Mouse (Mus musculus) adrenal gland, adult (tissue): ENCODE results near the gene Gm20388.

ENCODE experiments used
- DNase-seq, 2 experiments: peaks; one replicate each; pipeline ENCODE4 v3.0.0; 2022 to 2023; ENCODE audit warnings: low spot score in 1 of 2; ENCODE audit not compliant: inconsistent age in 2 of 2

Gene Gm20388

GRCm38 (mm10) chr8:122014606-122015005 is 2104.0 kb downstream of the Gm20388 start:
- DNase-seq = no peak

- DNase-seq = no peak
Observed at GRCm38 (mm10) chr8:122018046-122018831, 2107.6 kb downstream of the Gm20388 start.

- DNase-seq = no peak
Observed at GRCm38 (mm10) chr8:122019162-122019561, 2108.5 kb downstream of the Gm20388 start.

GRCm38 (mm10) chr8:122020050-122020771 is 2109.6 kb downstream of the Gm20388 start:
- no peak for DNase-seq

GRCm38 (mm10) chr8:122021725-122022124 is 2111.1 kb downstream of the Gm20388 start:
- no peak for DNase-seq

- DNase-seq = no peak
Observed at GRCm38 (mm10) chr8:122022274-122022673, 2111.6 kb downstream of the Gm20388 start.

- DNase-seq = no peak
Observed at GRCm38 (mm10) chr8:122022705-122023104, 2112.1 kb downstream of the Gm20388 start.

GRCm38 (mm10) chr8:122025546-122025945 is 2114.9 kb downstream of the Gm20388 start:
- DNase-seq = no peak

- peak in 1 of 2 experiments; percentile 26 for DNase-seq
Observed at GRCm38 (mm10) chr8:122028116-122028515, 2117.5 kb downstream of the Gm20388 start.

GRCm38 (mm10) chr8:122030965-122031364 is 2120.3 kb downstream of the Gm20388 start:
- DNase-seq = no peak

- DNase-seq = peak; percentile 81 to 84
Observed at GRCm38 (mm10) chr8:122032741-122033140, 2122.1 kb downstream of the Gm20388 start.

- DNase-seq = no peak
Observed at GRCm38 (mm10) chr8:122035543-122035942, 2124.9 kb downstream of the Gm20388 start.

GRCm38 (mm10) chr8:122036325-122036724 is 2125.7 kb downstream of the Gm20388 start:
- DNase-seq = no peak

GRCm38 (mm10) chr8:122037279-122037678 is 2126.6 kb downstream of the Gm20388 start:
- DNase-seq = no peak

GRCm38 (mm10) chr8:122038076-122038475 is 2127.4 kb downstream of the Gm20388 start:
- DNase-seq = peak; percentile 66 to 87

- peak in 1 of 2 experiments; percentile 18 for DNase-seq
Observed at GRCm38 (mm10) chr8:122039452-122039851, 2128.8 kb downstream of the Gm20388 start.

GRCm38 (mm10) chr8:122047206-122047870 is 2136.7 kb downstream of the Gm20388 start:
- DNase-seq = peak in 1 of 2 experiments; percentile 56

- DNase-seq = no peak
Observed at GRCm38 (mm10) chr8:122049266-122049665, 2138.6 kb downstream of the Gm20388 start.

GRCm38 (mm10) chr8:122049923-122050322 is 2139.3 kb downstream of the Gm20388 start:
- no peak for DNase-seq

- DNase-seq = no peak
Observed at GRCm38 (mm10) chr8:122050620-122051019, 2140.0 kb downstream of the Gm20388 start.

- no peak for DNase-seq
Observed at GRCm38 (mm10) chr8:122055321-122055720, 2144.7 kb downstream of the Gm20388 start.

GRCm38 (mm10) chr8:122056113-122056512 is 2145.5 kb downstream of the Gm20388 start:
- DNase-seq = no peak
